In genomic region chr13:102593405-102594200, GRCm38 (mm10) we compare ENCODE assay signal across 8 mouse cellular contexts.
DNase-seq lines count a peak whose midpoint lies in the region; ATAC-seq and TF ChIP-seq lines count a peak whose summit lies in the region.
"Had no signal": no experiment of that assay in that cellular context is flagged by ENCODE, and none has a peak within 500 bp of the region (broad histone marks: within the 10 kb centered on the region; RNA-seq: fewer than 3 reads in every experiment).

No protein-coding gene starts in this region.

- H3K4me3 ChIP-seq in gastrocnemius, adult 2 months: no peak overlapping the region
- no peak overlapping the region for H3K4me3 ChIP-seq in layer of hippocampus, adult 2 months
- H3K4me3 ChIP-seq in neural tube, embryonic 15.5 days (replicated peaks): no peak overlapping the region
- H3K4me3 ChIP-seq in midbrain, embryonic 14.5 days (replicated peaks; ENCODE audit: low read depth, low read length): no peak overlapping the region
- H3K4me3 ChIP-seq: embryonic facial prominence, embryonic 13.5 days had no signal

- H3K9me3 ChIP-seq in neural tube, embryonic 15.5 days (replicated peaks): no peaks in the 10 kb centered on the region
- no peaks in the 10 kb centered on the region for H3K9me3 ChIP-seq in midbrain, embryonic 14.5 days (ENCODE audit: control insufficient read depth, low read length)
- H3K9me3 ChIP-seq: embryonic facial prominence, embryonic 13.5 days had no signal

- 90% methylated on average over 12 of the region's 12 CpGs for WGBS in neural tube, embryonic 15.5 days
- WGBS in midbrain, embryonic 14.5 days: 91% methylated on average over 12 of the region's 12 CpGs

- peak; percentile 26 to 29 for DNase-seq in left cerebral cortex, adult 18-20 months (ENCODE audit: low spot score in 2 of 2)
- DNase-seq in left cerebral cortex, adult 11 months (ENCODE audit: low spot score): no peak
- peak; percentile 73 for DNase-seq in gastrocnemius, adult 2 months
- DNase-seq in layer of hippocampus, adult 2 months (ENCODE audit: low spot score in 2 of 2): no peak
- DNase-seq in ovary, postnatal 36 days (ENCODE audit: low spot score): peak; percentile 35
- no peak for DNase-seq in midbrain, embryonic 14.5 days

- H3K27ac ChIP-seq in gastrocnemius, adult 2 months: peak overlapping the region; percentile 9
- peak overlapping the region; percentile 69 for H3K27ac ChIP-seq in layer of hippocampus, adult 2 months
- no peak overlapping the region for H3K27ac ChIP-seq in neural tube, embryonic 15.5 days (replicated peaks)
- H3K27ac ChIP-seq in midbrain, embryonic 14.5 days (replicated peaks; ENCODE audit: low read depth, low read length): no peak overlapping the region
- H3K27ac ChIP-seq: embryonic facial prominence, embryonic 13.5 days had no signal

- intact Hi-C loops in gastrocnemius, adult 2 months (cut with DNase I): no loop called here

- no peak for TF ChIP-seq CTCF in gastrocnemius, adult 2 months (IDR thresholded peaks at IDR 0.05)
- TF ChIP-seq CTCF in layer of hippocampus, adult 2 months (conservative IDR thresholded peaks at IDR 0.05): no peak

- no peaks in the 10 kb centered on the region for H3K27me3 ChIP-seq in neural tube, embryonic 15.5 days (replicated peaks)
- 0 out of 2 replicates have a peak, but pooled peaks cover 2% of the 10 kb centered on the region for H3K27me3 ChIP-seq in midbrain, embryonic 14.5 days (ENCODE audit: control insufficient read depth, insufficient read depth, low read length)
- H3K27me3 ChIP-seq: embryonic facial prominence, embryonic 13.5 days had no signal

- peaks cover 12% of the 10 kb centered on the region for H3K4me1 ChIP-seq in neural tube, embryonic 15.5 days
- H3K4me1 ChIP-seq in midbrain, embryonic 14.5 days (ENCODE audit: control insufficient read depth, insufficient read depth, low read length): peaks cover 23% of the 10 kb centered on the region; the same call in 1 of the 2 replicates

- no peak for ATAC-seq in neural tube, embryonic 15.5 days (ENCODE audit: low FRiP score)
- no peak for ATAC-seq in midbrain, embryonic 14.5 days (ENCODE audit: low FRiP score, low TSS enrichment)

- no peak overlapping the region for H3K4me2 ChIP-seq in neural tube, embryonic 15.5 days
- H3K4me2 ChIP-seq in midbrain, embryonic 14.5 days (ENCODE audit: low read length): no peak overlapping the region
- H3K4me2 ChIP-seq: embryonic facial prominence, embryonic 13.5 days had no signal

- no peaks in the 10 kb centered on the region for H3K36me3 ChIP-seq in neural tube, embryonic 15.5 days
- no peaks in the 10 kb centered on the region for H3K36me3 ChIP-seq in midbrain, embryonic 14.5 days (ENCODE audit: control insufficient read depth, insufficient read depth, low read length)
- H3K36me3 ChIP-seq: embryonic facial prominence, embryonic 13.5 days had no signal

- H3K9ac ChIP-seq in neural tube, embryonic 15.5 days (replicated peaks): no peak overlapping the region
- H3K9ac ChIP-seq in midbrain, embryonic 14.5 days (replicated peaks; ENCODE audit: low read length): no peak overlapping the region
- H3K9ac ChIP-seq: embryonic facial prominence, embryonic 13.5 days had no signal

Comparison
In these comparisons a context has a peak if more than half of its experiments do, and no peak if none do; other contexts are left out.
1. DNase-seq: peak in left cerebral cortex, adult 18-20 months (2 of 2), gastrocnemius, adult 2 months (single experiment) and ovary, postnatal 36 days (single experiment); none in left cerebral cortex, adult 11 months (single experiment), layer of hippocampus, adult 2 months (0 of 2) and midbrain, embryonic 14.5 days (single experiment).
2. H3K27ac ChIP-seq: peak in gastrocnemius, adult 2 months (single experiment) and layer of hippocampus, adult 2 months (single experiment); none in neural tube, embryonic 15.5 days (single experiment) and midbrain, embryonic 14.5 days (single experiment).